In genomic region chr4:135205711-135206600, GRCm38 (mm10) we compare ENCODE assay signal across 7 mouse cellular contexts.
DNase-seq lines count a peak whose midpoint lies in the region; ATAC-seq lines count a peak whose summit lies in the region.

No protein-coding gene starts in this region.

- H3K4me1 ChIP-seq in embryonic facial prominence, embryonic 10.5 days, result peaks cover 24% of the 10 kb centered on the region
- peaks cover 9% of the 10 kb centered on the region; the same call in 1 of the 2 replicates for H3K4me1 ChIP-seq in limb, embryonic 11.5 days (ENCODE audit: control insufficient read depth, insufficient read depth, low read length)
- H3K4me1 ChIP-seq in midbrain, embryonic 14.5 days (ENCODE audit: control insufficient read depth, insufficient read depth, low read length), result peaks cover 5% of the 10 kb centered on the region

- H3K4me3 ChIP-seq in embryonic facial prominence, embryonic 10.5 days, result peak overlapping the region; percentile 57
- H3K4me3 ChIP-seq in limb, embryonic 11.5 days (ENCODE audit: low read depth, low read length), result peak overlapping the region; percentile 26
- H3K4me3 ChIP-seq in midbrain, embryonic 14.5 days (replicated peaks; ENCODE audit: low read depth, low read length), result peak overlapping the region; percentile 32

- H3K27me3 ChIP-seq in embryonic facial prominence, embryonic 10.5 days (replicated peaks; ENCODE audit: low read depth, poor library complexity, severe bottlenecking), result peaks cover 68% of the 10 kb centered on the region
- H3K27me3 ChIP-seq in limb, embryonic 11.5 days (ENCODE audit: control insufficient read depth, insufficient read depth, low read length), result peaks cover 18% of the 10 kb centered on the region
- H3K27me3 ChIP-seq in midbrain, embryonic 14.5 days (ENCODE audit: control insufficient read depth, insufficient read depth, low read length), result peaks cover 15% of the 10 kb centered on the region; the same call in 1 of the 2 replicates

- H3K9me3 ChIP-seq in embryonic facial prominence, embryonic 10.5 days, result peaks cover 5% of the 10 kb centered on the region; the same call in 1 of the 2 replicates
- no peaks in the 10 kb centered on the region; the same call in 1 of the 2 replicates for H3K9me3 ChIP-seq in limb, embryonic 11.5 days (ENCODE audit: control insufficient read depth, low read length)
- no peaks in the 10 kb centered on the region for H3K9me3 ChIP-seq in midbrain, embryonic 14.5 days (ENCODE audit: control insufficient read depth, low read length)

- peak overlapping the region; percentile 60 for H3K4me2 ChIP-seq in limb, embryonic 11.5 days (ENCODE audit: low read depth, severe bottlenecking)
- peak overlapping the region; percentile 68 for H3K4me2 ChIP-seq in midbrain, embryonic 14.5 days (ENCODE audit: low read length)

- DNase-seq in adrenal gland, postnatal 10 days, result peak; percentile 90
- peak; percentile 90 for DNase-seq in embryonic facial prominence, embryonic 10.5 days (ENCODE audit: low spot score)
- DNase-seq in heart, adult 18-20 months, result peak; percentile 87 to 90
- peak; percentile 89 for DNase-seq in kidney, adult 18-20 months
- DNase-seq in limb, embryonic 11.5 days (ENCODE audit: low spot score), result peak; percentile 93
- peak; percentile 93 for DNase-seq in midbrain, embryonic 14.5 days
- peak; percentile 76 for DNase-seq in spleen, adult 12 weeks (ENCODE audit: low spot score)

- peak overlapping the region; percentile 5; the same call in 1 of the 2 replicates for H3K9ac ChIP-seq in limb, embryonic 11.5 days (ENCODE audit: low read length)
- H3K9ac ChIP-seq in midbrain, embryonic 14.5 days (replicated peaks; ENCODE audit: low read length), result peak overlapping the region; percentile 27; the same call in 1 of the 2 replicates

- peaks cover 8% of the 10 kb centered on the region for H3K36me3 ChIP-seq in embryonic facial prominence, embryonic 10.5 days (replicated peaks)
- no peaks in the 10 kb centered on the region for H3K36me3 ChIP-seq in limb, embryonic 11.5 days (ENCODE audit: control insufficient read depth, insufficient read depth, low read length)
- no peaks in the 10 kb centered on the region for H3K36me3 ChIP-seq in midbrain, embryonic 14.5 days (ENCODE audit: control insufficient read depth, insufficient read depth, low read length)

- peak; percentile 62; the same call in 1 of the 2 replicates for ATAC-seq in limb, embryonic 11.5 days (ENCODE audit: insufficient number of reproducible peaks, low FRiP score, low TSS enrichment, low read depth)
- no peak; the same call in 1 of the 2 replicates for ATAC-seq in midbrain, embryonic 14.5 days (ENCODE audit: low FRiP score, low TSS enrichment)

- 2% methylated on average over 47 of the region's 47 CpGs for WGBS in embryonic facial prominence, embryonic 10.5 days
- WGBS in limb, embryonic 11.5 days, result 2% methylated on average over 47 of the region's 47 CpGs
- WGBS in midbrain, embryonic 14.5 days, result 2% methylated on average over 47 of the region's 47 CpGs

- H3K27ac ChIP-seq in embryonic facial prominence, embryonic 10.5 days (replicated peaks), result no peak overlapping the region
- H3K27ac ChIP-seq in limb, embryonic 11.5 days (replicated peaks; ENCODE audit: low read depth, low read length), result no peak overlapping the region
- no peak overlapping the region for H3K27ac ChIP-seq in midbrain, embryonic 14.5 days (replicated peaks; ENCODE audit: low read depth, low read length)
